Mouse (Mus musculus): ENCODE data around the gene Cers3.

The Cers3 gene

GRCm38 (mm10) chr7:66746972-66747371 lies 3.7 kb downstream of the Cers3 start:
- DNase-seq (ENCODE audit: low read depth, low spot score), result no peak
- H3K27me3 ChIP-seq (ENCODE audit: control insufficient read depth, insufficient read depth, low read length, poor library complexity, severe bottlenecking), result no peaks in the 10 kb centered on the region

GRCm38 (mm10) chr7:66749998-66750397 lies 6.7 kb downstream of the Cers3 start:
- DNase-seq (ENCODE audit: low read depth, low spot score), result no peak
- Histone ChIP-seq H3K36me3 (ENCODE audit: control insufficient read depth, insufficient read depth, low read length, poor library complexity, severe bottlenecking) (no peaks in the 10 kb centered on the region), H3K27me3 (ENCODE audit: control insufficient read depth, insufficient read depth, low read length, poor library complexity, severe bottlenecking) (no peaks in the 10 kb centered on the region)

More at GRCm38 (mm10) chr7:66746972-66747371, 3.7 kb downstream of the Cers3 start:
- no peaks in the 10 kb centered on the region for H3K36me3 ChIP-seq (ENCODE audit: control insufficient read depth, insufficient read depth, low read length, poor library complexity, severe bottlenecking)

GRCm38 (mm10) chr7:66753816-66754215 lies 10.5 kb downstream of the Cers3 start:
- H3K36me3 ChIP-seq (ENCODE audit: control insufficient read depth, insufficient read depth, low read length, poor library complexity, severe bottlenecking), result no peaks in the 10 kb centered on the region
- H3K27me3 ChIP-seq (ENCODE audit: control insufficient read depth, insufficient read depth, low read length, poor library complexity, severe bottlenecking), result no peaks in the 10 kb centered on the region
- no peak for DNase-seq (ENCODE audit: low read depth, low spot score)

GRCm38 (mm10) chr7:66755611-66756010 lies 12.3 kb downstream of the Cers3 start:
- Histone ChIP-seq H3K36me3 (ENCODE audit: control insufficient read depth, insufficient read depth, low read length, poor library complexity, severe bottlenecking) (no peaks in the 10 kb centered on the region), H3K27me3 (ENCODE audit: control insufficient read depth, insufficient read depth, low read length, poor library complexity, severe bottlenecking) (no peaks in the 10 kb centered on the region)
- no peak for DNase-seq (ENCODE audit: low read depth, low spot score)

- no peak for DNase-seq (ENCODE audit: low read depth, low spot score)
- H3K36me3 ChIP-seq (ENCODE audit: control insufficient read depth, insufficient read depth, low read length, poor library complexity, severe bottlenecking), result no peaks in the 10 kb centered on the region
- no peaks in the 10 kb centered on the region for H3K27me3 ChIP-seq (ENCODE audit: control insufficient read depth, insufficient read depth, low read length, poor library complexity, severe bottlenecking)
Observed at GRCm38 (mm10) chr7:66769902-66770301, 26.6 kb downstream of the Cers3 start.

- no peaks in the 10 kb centered on the region for H3K36me3 ChIP-seq (ENCODE audit: control insufficient read depth, insufficient read depth, low read length, poor library complexity, severe bottlenecking)
- H3K27me3 ChIP-seq (ENCODE audit: control insufficient read depth, insufficient read depth, low read length, poor library complexity, severe bottlenecking), result no peaks in the 10 kb centered on the region
- no peak for DNase-seq (ENCODE audit: low read depth, low spot score)
Observed at GRCm38 (mm10) chr7:66770706-66771105, 27.4 kb downstream of the Cers3 start.

GRCm38 (mm10) chr7:66771252-66771651 lies 27.9 kb downstream of the Cers3 start:
- Histone ChIP-seq H3K36me3 (ENCODE audit: control insufficient read depth, insufficient read depth, low read length, poor library complexity, severe bottlenecking) (no peaks in the 10 kb centered on the region), H3K27me3 (ENCODE audit: control insufficient read depth, insufficient read depth, low read length, poor library complexity, severe bottlenecking) (no peaks in the 10 kb centered on the region)
- DNase-seq (ENCODE audit: low read depth, low spot score), result no peak

GRCm38 (mm10) chr7:66779411-66779810 lies 36.1 kb downstream of the Cers3 start:
- H3K27me3 ChIP-seq (ENCODE audit: control insufficient read depth, insufficient read depth, low read length, poor library complexity, severe bottlenecking), result no peaks in the 10 kb centered on the region
- no peaks in the 10 kb centered on the region for H3K36me3 ChIP-seq (ENCODE audit: control insufficient read depth, insufficient read depth, low read length, poor library complexity, severe bottlenecking)
- no peak for DNase-seq (ENCODE audit: low read depth, low spot score)

GRCm38 (mm10) chr7:66779944-66780942 lies 36.9 kb downstream of the Cers3 start:
- Histone ChIP-seq H3K27me3 (ENCODE audit: control insufficient read depth, insufficient read depth, low read length, poor library complexity, severe bottlenecking) (no peaks in the 10 kb centered on the region), H3K36me3 (ENCODE audit: control insufficient read depth, insufficient read depth, low read length, poor library complexity, severe bottlenecking) (no peaks in the 10 kb centered on the region)
- DNase-seq (ENCODE audit: low read depth, low spot score), result no peak

- Histone ChIP-seq H3K27me3 (ENCODE audit: control insufficient read depth, insufficient read depth, low read length, poor library complexity, severe bottlenecking) (no peaks in the 10 kb centered on the region), H3K36me3 (ENCODE audit: control insufficient read depth, insufficient read depth, low read length, poor library complexity, severe bottlenecking) (no peaks in the 10 kb centered on the region)
- DNase-seq (ENCODE audit: low read depth, low spot score), result no peak
Observed at GRCm38 (mm10) chr7:66786476-66786875, 43.2 kb downstream of the Cers3 start.

GRCm38 (mm10) chr7:66787816-66788215 lies 44.5 kb downstream of the Cers3 start:
- Histone ChIP-seq H3K27me3 (ENCODE audit: control insufficient read depth, insufficient read depth, low read length, poor library complexity, severe bottlenecking) (no peaks in the 10 kb centered on the region), H3K36me3 (ENCODE audit: control insufficient read depth, insufficient read depth, low read length, poor library complexity, severe bottlenecking) (no peaks in the 10 kb centered on the region)
- DNase-seq (ENCODE audit: low read depth, low spot score), result no peak

- DNase-seq (ENCODE audit: low read depth, low spot score), result no peak
- H3K36me3 ChIP-seq (ENCODE audit: control insufficient read depth, insufficient read depth, low read length, poor library complexity, severe bottlenecking), result no peaks in the 10 kb centered on the region
- no peaks in the 10 kb centered on the region for H3K27me3 ChIP-seq (ENCODE audit: control insufficient read depth, insufficient read depth, low read length, poor library complexity, severe bottlenecking)
Observed at GRCm38 (mm10) chr7:66789860-66790748, 46.8 kb downstream of the Cers3 start.

GRCm38 (mm10) chr7:66791022-66791421 lies 47.7 kb downstream of the Cers3 start:
- DNase-seq (ENCODE audit: low read depth, low spot score), result no peak
- H3K36me3 ChIP-seq (ENCODE audit: control insufficient read depth, insufficient read depth, low read length, poor library complexity, severe bottlenecking), result no peaks in the 10 kb centered on the region
- H3K27me3 ChIP-seq (ENCODE audit: control insufficient read depth, insufficient read depth, low read length, poor library complexity, severe bottlenecking), result no peaks in the 10 kb centered on the region

- Histone ChIP-seq H3K36me3 (ENCODE audit: control insufficient read depth, insufficient read depth, low read length, poor library complexity, severe bottlenecking) (no peaks in the 10 kb centered on the region), H3K27me3 (ENCODE audit: control insufficient read depth, insufficient read depth, low read length, poor library complexity, severe bottlenecking) (no peaks in the 10 kb centered on the region)
- DNase-seq (ENCODE audit: low read depth, low spot score), result no peak
Observed at GRCm38 (mm10) chr7:66796909-66797308, 53.6 kb downstream of the Cers3 start.

GRCm38 (mm10) chr7:66797345-66797744 lies 54.0 kb downstream of the Cers3 start:
- Histone ChIP-seq H3K27me3 (ENCODE audit: control insufficient read depth, insufficient read depth, low read length, poor library complexity, severe bottlenecking) (no peaks in the 10 kb centered on the region), H3K36me3 (ENCODE audit: control insufficient read depth, insufficient read depth, low read length, poor library complexity, severe bottlenecking) (no peaks in the 10 kb centered on the region)
- DNase-seq (ENCODE audit: low read depth, low spot score), result no peak
